Mouse (Mus musculus) olfactory bulb, adult 2 months (tissue): ENCODE data around the gene Pagr1b.

Source experiments
- CTCF ChIP-seq: fragments of 200-500 bp; IDR thresholded peaks from 2 replicates; pipeline ENCODE4 v1.5.1; 2012; ENCODE audit warnings: low read depth, mild to moderate bottlenecking, low read length, moderate library complexity; ENCODE audit not compliant: insufficient read depth
- POLR2A ChIP-seq: fragments of 200-500 bp; IDR thresholded peaks from 2 replicates; pipeline ENCODE4 v1.6.1; 2012; ENCODE audit warnings: mild to moderate bottlenecking, low read depth, low read length, moderate library complexity; ENCODE audit not compliant: insufficient read depth

DNA sequence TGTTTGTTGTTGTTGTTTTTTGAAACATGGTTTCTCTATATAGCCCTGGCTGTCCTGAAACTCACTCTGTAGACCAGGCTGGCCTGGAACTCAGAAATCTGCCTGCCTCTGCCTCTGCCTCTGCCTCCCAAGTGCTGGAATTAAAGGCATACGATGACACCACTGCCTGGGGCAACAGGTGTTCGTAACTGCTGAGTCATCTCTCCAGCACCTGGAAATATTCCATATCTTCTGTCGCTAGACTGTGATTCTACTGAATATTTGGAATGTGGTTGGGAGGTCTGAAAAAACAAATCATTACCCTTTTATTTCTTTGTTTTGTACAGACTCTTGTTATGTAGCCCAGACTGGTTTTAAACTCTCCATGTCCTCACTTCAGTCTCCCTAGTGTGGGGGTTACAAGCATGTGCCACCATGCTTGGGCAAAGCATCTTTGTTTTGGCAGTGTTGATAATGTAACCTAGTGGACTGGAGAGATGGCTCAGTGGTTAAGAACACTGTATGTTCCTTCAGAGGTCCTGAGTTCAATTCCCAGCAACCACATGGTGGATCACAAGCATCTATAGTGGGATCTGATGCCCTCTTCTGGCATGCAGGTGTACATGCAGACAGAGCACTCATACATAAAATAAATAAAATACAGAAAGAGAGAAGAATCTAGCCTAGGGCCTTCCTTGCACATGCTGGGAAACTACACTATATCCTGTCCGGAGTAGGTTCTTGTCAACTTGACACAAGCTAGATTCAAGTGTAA lies 12.0 kb downstream of the Pagr1b start:
- no peak for TF ChIP-seq POLR2A
- no peak for TF ChIP-seq CTCF
